Mouse (Mus musculus) c-Kit-positive CD71-positive TER-119-positive erythroid progenitor cells, embryonic 14.5 days (primary cell): ENCODE data around the gene Nufip1.
"Not testable (repeated sequence)": the region's sequence is repeated elsewhere in the genome, so short reads cannot be mapped to it uniquely, and the experiment has no call there.

Experiments used
- DNase-seq: peaks from one replicate; pipeline ENCODE4 v3.0.0-alpha.2; 2013; ENCODE audit warnings: low spot score

Gene Nufip1

DNA sequence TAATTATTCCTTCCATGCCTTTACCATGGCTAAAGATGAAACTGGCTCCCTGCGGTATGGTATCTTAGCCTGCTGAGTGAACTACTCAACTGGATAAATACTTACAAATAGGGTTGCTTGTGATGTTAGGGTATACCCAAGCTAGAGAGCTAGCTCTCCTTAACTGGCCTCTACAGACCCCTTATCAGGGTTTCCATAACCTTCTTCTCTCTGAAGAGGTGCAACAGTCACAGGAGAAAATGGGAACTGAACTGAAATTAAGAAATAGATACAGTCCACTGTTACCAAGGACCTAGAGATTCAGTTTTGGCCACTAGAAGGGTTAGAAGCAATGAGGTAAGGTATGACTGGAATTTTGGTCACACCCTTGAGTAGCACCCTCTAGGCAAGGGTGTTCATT lies 34.6 kb downstream of the Nufip1 start:
- no peak for DNase-seq

DNA sequence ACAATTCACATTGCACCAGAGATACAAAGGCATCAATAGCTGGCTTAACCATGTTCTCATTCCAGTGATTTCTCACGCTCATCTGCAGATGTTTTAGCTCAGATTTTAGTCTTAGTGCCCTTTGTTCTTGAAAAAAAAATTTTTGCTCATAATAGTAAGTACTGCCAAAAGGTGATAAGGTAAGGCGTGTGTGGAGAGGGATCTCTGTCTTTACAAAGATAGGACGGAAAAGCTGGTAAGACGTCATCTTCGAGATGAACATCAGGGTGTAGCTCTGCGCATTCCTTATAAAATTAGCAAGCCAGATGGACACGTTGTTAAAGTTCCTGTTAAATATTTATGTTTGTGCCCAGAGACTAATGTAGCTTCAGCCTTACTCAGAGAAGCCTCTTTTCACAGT lies 35.2 kb downstream of the Nufip1 start:
- peak; percentile 40 for DNase-seq

- DNase-seq = no peak
Observed at GRCm38 (mm10) chr14:76147061-76147460, 36.4 kb downstream of the Nufip1 start.

GRCm38 (mm10) chr14:76148294-76148693 lies 37.6 kb downstream of the Nufip1 start:
- DNase-seq = no peak

DNA sequence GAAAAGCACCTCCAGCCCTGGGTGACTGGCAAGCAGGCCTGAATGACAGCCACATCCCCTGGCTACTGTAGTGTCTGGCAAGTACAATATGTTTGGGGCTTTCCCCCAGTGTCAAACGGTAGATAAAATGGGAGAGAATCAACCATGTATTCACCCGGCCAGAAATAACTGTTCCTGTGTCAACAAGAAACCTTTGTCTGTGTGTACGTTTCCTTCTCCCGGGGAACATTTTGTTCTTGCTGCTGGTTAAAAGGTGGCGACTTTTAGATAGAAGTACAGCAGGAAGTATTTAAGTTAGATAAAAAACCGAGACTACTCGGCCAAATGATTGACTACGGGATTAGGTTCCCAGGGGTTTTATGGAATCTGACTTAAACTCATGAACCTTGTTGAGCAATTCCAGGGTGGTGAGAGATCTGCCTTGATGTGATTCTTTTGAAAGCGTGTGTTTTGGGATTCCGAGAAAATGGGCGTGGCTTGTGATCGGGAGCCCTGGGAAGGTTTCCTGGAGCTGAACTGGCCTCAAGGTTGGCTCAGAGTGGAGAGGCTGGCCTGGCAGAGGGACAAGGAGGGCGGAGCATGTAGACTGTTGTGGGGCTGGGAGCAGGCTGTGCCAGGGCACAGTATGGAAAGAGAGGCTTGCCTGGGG lies 39.0 kb downstream of the Nufip1 start:
- DNase-seq = peak; percentile 68

DNA sequence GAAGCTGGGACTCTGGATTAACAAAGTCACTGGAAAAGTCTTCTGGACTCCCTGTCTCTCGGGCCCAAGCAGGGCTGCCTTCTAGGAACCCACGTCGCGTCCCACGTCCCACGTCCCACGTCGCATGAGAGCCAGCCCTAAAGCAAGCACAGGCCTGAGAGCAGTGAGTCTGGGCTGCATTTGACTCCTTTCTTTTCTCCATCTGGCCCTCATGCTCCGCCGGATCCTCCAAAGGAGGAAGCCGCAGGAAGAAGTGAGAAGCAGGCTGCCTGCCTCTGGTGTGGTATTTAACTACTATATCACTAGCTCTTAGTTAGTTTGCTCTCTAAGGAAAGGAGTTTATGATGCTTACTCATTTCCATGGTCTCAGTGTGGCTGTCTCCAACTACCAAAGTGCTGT lies 39.8 kb downstream of the Nufip1 start:
- DNase-seq = no peak

- DNase-seq = no peak
Observed at GRCm38 (mm10) chr14:76151011-76151410, 40.3 kb downstream of the Nufip1 start.

DNA sequence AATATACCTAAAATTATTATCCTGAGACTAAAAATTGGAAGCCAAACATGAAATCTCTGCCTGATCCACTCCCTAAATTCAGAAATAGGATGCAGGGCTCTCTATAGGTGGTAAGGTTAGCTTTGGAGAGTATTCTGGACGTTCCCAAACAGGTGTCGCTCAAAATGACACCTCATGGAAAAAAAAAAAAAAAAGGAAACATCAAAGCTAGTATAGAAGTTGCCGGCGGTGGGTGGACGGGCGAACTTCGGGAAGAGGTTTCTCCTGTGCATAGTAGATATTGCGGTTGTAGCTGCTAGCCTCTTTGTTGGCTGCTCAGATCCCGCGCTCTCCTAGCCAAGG lies 41.1 kb downstream of the Nufip1 start:
- DNase-seq = no peak

DNA sequence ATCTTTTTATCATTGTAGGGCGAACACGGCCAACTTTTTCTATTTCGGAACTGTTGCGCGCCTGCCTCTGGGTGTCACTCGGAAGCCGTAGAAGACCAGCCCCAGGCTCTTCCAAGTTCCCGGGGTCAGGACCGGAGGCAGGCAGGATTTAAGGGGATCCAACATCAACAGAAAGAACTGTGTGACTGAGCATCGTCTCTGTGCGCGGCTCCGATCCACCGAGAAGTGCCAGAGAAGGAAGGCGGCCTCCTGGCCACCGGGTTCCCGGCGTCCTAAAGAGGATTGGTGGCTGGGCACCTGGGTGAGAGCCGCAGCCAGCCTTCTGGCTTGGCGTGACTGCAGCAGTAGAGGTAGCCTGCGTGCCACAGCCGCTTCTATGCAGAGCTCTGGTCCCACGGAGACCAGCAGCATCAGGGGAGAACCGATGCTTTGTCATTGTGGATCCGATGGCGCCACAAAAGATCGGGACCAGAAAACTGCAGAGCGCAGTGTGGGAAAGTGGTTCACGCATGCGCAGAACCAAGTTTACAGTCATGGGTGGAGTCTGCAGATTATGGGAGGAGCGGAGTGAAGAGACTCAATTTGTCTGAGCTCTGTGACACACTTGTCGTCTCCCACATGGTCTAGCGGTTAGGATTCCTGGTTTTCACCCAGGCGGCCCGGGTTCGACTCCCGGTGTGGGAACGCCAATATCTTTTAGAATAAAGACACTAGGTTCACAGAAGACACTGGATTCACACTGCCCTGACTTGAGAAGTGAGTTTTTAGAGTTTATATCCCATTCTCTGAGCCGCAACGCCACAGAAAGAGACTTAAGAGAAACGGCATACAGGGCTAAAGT lies 41.7 kb downstream of the Nufip1 start:
- peak; percentile 98 for DNase-seq

GRCm38 (mm10) chr14:76153003-76153675 lies 42.4 kb downstream of the Nufip1 start:
- no peak for DNase-seq

DNA sequence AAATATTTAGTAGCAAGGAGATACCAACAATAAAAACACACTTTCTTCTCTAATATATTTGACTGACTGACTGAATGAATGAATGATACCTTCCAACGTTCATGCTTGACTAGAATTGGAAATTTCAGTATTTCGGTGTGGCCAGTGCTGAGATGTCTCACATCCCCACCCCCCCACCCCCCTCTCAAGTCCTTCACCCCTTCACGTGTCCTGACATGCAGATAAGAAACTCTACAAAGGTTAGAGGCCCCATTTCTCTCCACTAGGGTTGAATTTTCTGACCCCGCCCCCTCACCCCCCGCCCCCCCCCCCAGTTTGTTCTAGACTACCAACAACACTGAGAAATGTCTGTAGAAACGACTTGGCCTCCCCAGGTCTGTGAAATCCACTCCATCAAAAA lies 43.1 kb downstream of the Nufip1 start:
- no peak for DNase-seq

- no peak for DNase-seq
Observed at GRCm38 (mm10) chr14:76158192-76158785, 47.6 kb downstream of the Nufip1 start.

DNA sequence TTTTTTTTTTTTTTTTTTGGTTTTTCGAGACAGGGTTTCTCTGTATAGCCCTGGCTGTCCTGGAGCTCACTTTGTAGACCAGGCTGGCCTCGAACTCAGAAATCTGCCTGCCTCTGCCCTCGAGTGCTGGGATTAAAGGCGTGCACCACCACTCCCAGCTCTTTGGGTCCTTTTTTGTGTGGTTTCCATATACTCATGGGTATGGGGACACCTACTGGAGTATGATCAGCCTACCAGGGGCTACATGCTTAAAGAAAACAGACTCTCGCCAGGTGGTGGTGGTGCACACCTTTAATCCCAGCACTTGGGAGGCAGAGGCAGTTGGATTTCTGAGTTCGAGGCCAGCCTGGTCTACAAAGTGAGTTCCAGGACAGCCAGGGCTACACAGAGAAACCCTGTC lies 49.9 kb downstream of the Nufip1 start:
- DNase-seq = not testable (repeated sequence)

DNA sequence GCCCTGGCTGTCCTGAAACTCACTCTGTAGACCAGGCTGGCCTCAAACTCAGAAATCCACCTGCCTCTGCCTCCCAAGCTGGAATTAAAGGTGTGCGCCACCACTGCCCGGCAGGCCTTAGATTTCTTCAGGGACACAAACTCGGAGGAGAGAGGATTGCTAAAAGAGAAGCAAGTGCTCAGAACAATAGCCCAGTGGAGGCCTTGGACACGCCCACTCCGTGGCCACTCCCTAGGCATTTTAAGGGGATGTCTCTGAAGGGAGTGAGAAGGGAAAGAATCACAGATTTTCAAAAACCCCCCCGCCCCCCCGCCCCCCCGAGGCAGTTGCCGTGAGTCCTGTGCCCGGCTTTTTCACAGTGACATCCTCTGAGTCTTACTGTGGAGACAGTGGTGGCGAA lies 53.5 kb downstream of the Nufip1 start:
- no peak for DNase-seq

DNA sequence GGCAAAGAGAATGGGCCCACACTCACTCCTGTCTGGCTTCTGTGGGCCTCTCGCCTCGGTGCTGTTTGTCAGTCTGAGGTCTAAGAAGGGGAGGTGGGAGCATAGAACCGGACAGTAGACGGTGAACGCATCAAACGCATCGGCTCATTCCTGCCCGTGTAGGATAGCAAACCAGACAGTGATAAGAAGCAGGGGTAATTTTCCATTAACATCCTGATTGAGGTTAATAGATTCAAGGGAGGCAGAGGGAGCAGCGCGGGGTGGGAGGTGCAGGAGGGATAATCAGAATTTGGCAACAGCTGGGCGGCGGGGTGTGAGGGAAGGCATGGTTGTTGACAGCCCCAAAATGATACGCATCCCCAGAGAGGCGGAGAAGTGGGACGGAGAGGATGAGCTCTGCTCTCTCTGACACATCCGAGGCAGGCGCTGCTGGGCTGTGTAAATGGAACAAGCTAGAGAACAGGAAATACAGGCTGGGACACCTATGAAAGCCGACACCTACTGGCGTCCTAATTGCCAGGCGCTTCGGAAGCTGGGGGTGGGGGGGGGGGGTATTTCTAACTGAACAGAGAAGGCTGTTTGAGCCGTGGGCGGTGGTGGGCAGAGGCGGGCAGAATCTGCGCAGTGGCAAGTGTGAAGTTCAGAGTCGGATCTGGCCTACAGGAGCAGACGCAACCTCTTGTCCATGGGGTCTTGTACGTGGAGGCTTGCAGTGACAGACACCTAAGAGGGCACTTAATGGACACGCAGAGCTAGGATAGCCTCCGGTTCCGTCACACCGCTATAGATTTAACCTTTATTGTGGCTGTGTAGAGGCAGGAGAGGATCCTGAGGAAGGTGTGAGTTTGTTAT lies 54.4 kb downstream of the Nufip1 start:
- DNase-seq = no peak

DNA sequence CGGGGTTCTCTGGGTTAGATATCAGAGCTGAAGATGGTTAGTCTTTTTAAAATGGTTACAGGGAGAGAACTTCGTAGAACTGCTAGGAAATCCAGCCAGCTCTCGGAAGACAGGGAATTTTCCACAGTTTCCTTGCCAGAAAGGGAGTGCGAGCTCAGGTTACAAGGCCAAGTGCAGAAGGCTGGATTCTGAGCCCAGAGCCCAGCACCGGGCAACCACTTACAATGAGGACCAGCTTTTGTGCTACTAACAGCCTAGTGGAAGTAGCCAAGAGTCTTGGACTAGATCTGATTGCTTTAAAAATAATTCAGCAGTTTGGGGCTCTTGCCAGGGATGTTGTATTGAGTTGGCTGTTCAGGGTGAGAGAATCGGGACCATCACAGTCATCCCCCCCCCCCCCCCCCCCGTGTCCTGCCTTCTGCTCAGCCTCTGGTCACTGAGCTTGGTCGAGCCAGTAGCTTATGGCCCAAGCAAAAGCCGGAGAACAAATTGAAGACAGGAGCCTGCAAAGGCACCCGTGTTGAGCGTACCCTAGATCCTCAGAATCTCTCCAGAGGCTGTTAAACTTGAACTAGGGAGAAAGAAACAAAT lies 59.3 kb downstream of the Nufip1 start:
- DNase-seq = no peak

- no peak for DNase-seq
Observed at GRCm38 (mm10) chr14:76171285-76171684, 60.6 kb downstream of the Nufip1 start.

DNA sequence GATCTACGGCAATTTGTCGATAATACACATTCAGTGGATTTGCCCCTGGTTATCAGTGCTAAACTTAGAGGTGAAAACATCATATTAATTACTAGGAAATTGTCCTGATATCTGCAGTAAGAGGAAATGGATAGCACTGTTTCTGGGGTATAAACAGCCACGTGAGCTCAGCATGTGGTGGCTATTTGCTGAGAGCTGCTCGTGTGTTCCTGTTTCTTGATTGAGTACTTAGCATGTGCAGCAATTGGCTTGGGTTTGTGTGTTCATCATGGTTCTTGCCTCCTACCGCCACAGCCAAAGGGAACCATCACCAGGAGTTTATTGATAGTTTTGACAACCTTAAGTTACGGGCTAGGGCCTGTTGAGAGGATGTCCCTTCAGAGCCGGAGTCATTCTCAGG lies 63.6 kb downstream of the Nufip1 start:
- DNase-seq = no peak

DNA sequence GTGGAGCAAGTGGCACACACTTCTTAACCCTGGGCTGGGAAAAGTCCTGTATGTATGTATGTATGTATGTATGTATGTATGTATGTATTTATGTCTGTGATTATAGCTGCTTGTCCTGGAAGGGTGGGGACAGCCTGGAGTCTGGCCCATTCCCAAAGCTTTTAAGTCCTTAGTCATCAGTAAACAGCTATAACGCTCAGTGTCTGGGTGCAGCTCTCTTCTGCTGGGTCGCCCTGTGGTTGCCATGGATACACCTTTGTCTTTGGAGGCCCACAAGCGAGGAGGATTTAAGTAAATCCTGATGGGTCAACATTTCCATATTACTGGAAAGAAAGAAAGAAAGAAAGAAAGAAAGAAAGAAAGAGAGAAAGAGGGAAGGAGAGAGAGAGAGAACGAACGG lies 65.1 kb downstream of the Nufip1 start:
- DNase-seq = no peak

DNA sequence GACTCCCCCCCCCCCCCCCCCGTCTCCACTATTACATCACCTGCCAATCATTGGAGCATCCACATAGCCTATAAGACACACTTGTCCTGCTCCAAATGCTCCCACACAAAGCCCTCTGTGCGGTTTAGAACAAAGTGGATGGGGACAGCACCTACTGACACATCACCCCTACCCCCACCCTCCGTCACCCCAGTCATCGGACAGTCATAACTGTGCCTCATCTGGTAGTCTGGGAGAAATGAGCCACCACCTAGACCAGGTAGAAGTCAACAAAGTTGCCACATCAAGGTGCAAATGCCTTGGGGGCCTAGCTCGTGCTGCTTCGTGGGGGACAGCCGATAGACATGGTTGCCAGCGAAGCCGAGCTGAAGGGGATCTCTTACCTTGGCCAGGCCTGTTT lies 66.5 kb downstream of the Nufip1 start:
- no peak for DNase-seq

GRCm38 (mm10) chr14:76178447-76178846 lies 67.8 kb downstream of the Nufip1 start:
- DNase-seq = peak; percentile 14
